Comparison of ENCODE assay signal across 18 mouse cellular contexts in the genomic region with DNA sequence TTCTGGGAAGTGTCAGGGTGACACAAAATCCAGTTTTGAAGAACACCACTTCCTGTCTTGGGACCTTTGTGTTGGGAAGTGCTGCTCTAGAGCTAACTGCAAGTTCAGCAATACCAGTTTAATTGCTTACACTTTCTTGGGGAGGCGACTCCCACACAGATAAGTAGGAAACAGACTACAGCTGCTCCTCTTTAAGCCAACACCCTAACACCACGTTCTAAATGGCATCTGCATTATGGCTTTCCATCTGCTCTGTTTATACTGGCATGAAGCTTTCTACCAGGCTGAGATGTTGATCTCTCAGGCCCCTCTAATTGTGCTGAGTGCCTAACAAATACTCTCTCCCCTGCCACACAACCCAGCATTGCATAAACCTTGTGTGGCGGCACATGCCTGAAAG.
"Had no signal": no experiment of that assay in that cellular context is flagged by ENCODE, and none has a peak within 500 bp of the region (broad histone marks: within the 10 kb centered on the region; RNA-seq: fewer than 3 reads in every experiment).

No protein-coding gene starts in this region.

- H3K4me3 ChIP-seq: lung, embryonic 15.5 days; midbrain, embryonic 10.5 days; myocyte; neural tube, embryonic 13.5 days; neural tube, embryonic 15.5 days had no signal

- H3K27me3 ChIP-seq: lung, embryonic 15.5 days; neural tube, embryonic 13.5 days; neural tube, embryonic 15.5 days had no signal

- H3K36me3 ChIP-seq: lung, embryonic 15.5 days; midbrain, embryonic 10.5 days; neural tube, embryonic 13.5 days; neural tube, embryonic 15.5 days had no signal

- H3K4me2 ChIP-seq: lung, embryonic 15.5 days; neural tube, embryonic 13.5 days; neural tube, embryonic 15.5 days had no signal

- H3K9me3 ChIP-seq: lung, embryonic 15.5 days; midbrain, embryonic 10.5 days; neural tube, embryonic 13.5 days; neural tube, embryonic 15.5 days had no signal

- H3K9ac ChIP-seq: lung, embryonic 15.5 days; neural tube, embryonic 13.5 days; neural tube, embryonic 15.5 days had no signal

- DNase-seq: lung, adult 18-20 months; lung, postnatal 14 days; midbrain, embryonic 14.5 days; retina, postnatal 1 day; right cerebral cortex, adult 18-20 months; right cerebral cortex, postnatal 25 days; right cerebral cortex, postnatal 4 days; spleen, adult 18-20 months; thymus, adult 18-20 months; thymus, postnatal 14 days; thymus, postnatal 36 days had no signal

- ATAC-seq: lung, postnatal 0 days; midbrain, embryonic 16.5 days had no signal

- H3K4me1 ChIP-seq: lung, embryonic 15.5 days; midbrain, embryonic 10.5 days; neural tube, embryonic 13.5 days; neural tube, embryonic 15.5 days had no signal

- H3K27ac ChIP-seq: lung, embryonic 15.5 days; midbrain, embryonic 10.5 days; neural tube, embryonic 13.5 days; neural tube, embryonic 15.5 days had no signal
